Mouse (Mus musculus) myocyte (in vitro differentiated cells): ENCODE results near the gene Dmkn. TPM values are rescaled to one million over a fixed set of nuclear protein-coding genes. Genes with fewer than 3 reads are reported as not detected.

Experiments used
- H3K27me3 ChIP-seq: one replicate; pipeline ENCODE4 v1.6.1; 2011; ENCODE audit not compliant: control insufficient read depth, insufficient read depth, insufficient read length
- H3K36me3 ChIP-seq: one replicate; pipeline ENCODE4 v1.6.1; 2011; ENCODE audit not compliant: control insufficient read depth, insufficient read depth
- H3K4me2 ChIP-seq: one replicate; pipeline ENCODE4 v1.6.1; 2011; ENCODE audit warnings: low read depth, control low read depth
- H3K4me3 ChIP-seq: one replicate; pipeline ENCODE4 v1.5.1; 2011; ENCODE audit warnings: mild to moderate bottlenecking, control low read depth, moderate library complexity
- H3K79me2 ChIP-seq: one replicate; pipeline ENCODE4 v1.6.1; 2011; ENCODE audit not compliant: control insufficient read depth, insufficient read depth
- H3ac ChIP-seq: one replicate; pipeline ENCODE4 v1.6.1; 2011; ENCODE audit not compliant: control insufficient read depth, insufficient read length
- CEBPB ChIP-seq: IDR thresholded peaks from 2 replicates; pipeline ENCODE4 v1.6.1; 2011; ENCODE audit warnings: mild to moderate bottlenecking, moderate library complexity; ENCODE audit not compliant: poor library complexity, insufficient read depth, severe bottlenecking
- E2F4 ChIP-seq: IDR thresholded peaks from one replicate; pipeline ENCODE4 v1.6.1; 2011; ENCODE audit warnings: mild to moderate bottlenecking, control low read depth, moderate library complexity; ENCODE audit not compliant: insufficient read depth
- MAX ChIP-seq: IDR thresholded peaks from one replicate; pipeline ENCODE4 v1.6.1; 2011; ENCODE audit warnings: low read depth, mild to moderate bottlenecking, control low read depth
- MYOD1 ChIP-seq, 3 experiments: IDR thresholded peaks; one replicate each; pipeline ENCODE4 v1.6.1; 2011; ENCODE audit warnings: control low read depth in 2 of 3, low read depth in 2 of 3, mild to moderate bottlenecking in 2 of 3, moderate library complexity in 1 of 3; ENCODE audit not compliant: insufficient read length in 2 of 3, control insufficient read depth in 1 of 3
- MYOG ChIP-seq, 3 experiments: IDR thresholded peaks; one replicate each; pipeline ENCODE4 v1.6.1; 2011; ENCODE audit warnings: control low read depth in 2 of 3, low read depth in 2 of 3, mild to moderate bottlenecking in 2 of 3; ENCODE audit not compliant: insufficient read length in 2 of 3, control insufficient read depth in 1 of 3, insufficient read depth in 1 of 3
- POLR2A ChIP-seq: IDR thresholded peaks from one replicate; pipeline ENCODE4 v1.6.1; 2011; ENCODE audit warnings: low read depth, mild to moderate bottlenecking, control low read depth, moderate library complexity; ENCODE audit not compliant: insufficient read length
- POLR2AphosphoS2 ChIP-seq: IDR thresholded peaks from one replicate; pipeline ENCODE4 v1.6.1; 2011; ENCODE audit warnings: low read depth, control low read depth; ENCODE audit not compliant: insufficient read length
- REST ChIP-seq: IDR thresholded peaks from one replicate; pipeline ENCODE4 v1.6.1; 2011; ENCODE audit warnings: mild to moderate bottlenecking, control low read depth, moderate library complexity; ENCODE audit not compliant: insufficient read depth, insufficient read length
- SRF ChIP-seq: IDR thresholded peaks from one replicate; pipeline ENCODE4 v1.6.1; 2011; ENCODE audit warnings: low read depth; ENCODE audit not compliant: control insufficient read depth, insufficient read length
- TCF12 ChIP-seq: IDR thresholded peaks from one replicate; pipeline ENCODE4 v1.6.1; 2011; ENCODE audit warnings: mild to moderate bottlenecking, control low read depth; ENCODE audit not compliant: poor library complexity, insufficient read depth, severe bottlenecking
- TCF3 ChIP-seq: IDR thresholded peaks from one replicate; pipeline ENCODE4 v1.6.1; 2011; ENCODE audit warnings: low read depth, control low read depth; ENCODE audit not compliant: insufficient read length
- USF1 ChIP-seq: IDR thresholded peaks from one replicate; pipeline ENCODE4 v1.6.1; 2011; ENCODE audit warnings: low read depth, mild to moderate bottlenecking, control low read depth, moderate library complexity
- polyA plus RNA-seq: library from polyadenylated mRNA; unstranded; fragments of >200 nt; fragmentation: generic; extraction: Trizol; gene quantifications from one replicate; pipeline ENCODE4 v1.2.1, GENCODE M21; 2012; ENCODE audit warnings: missing spikeins

The Dmkn gene
- polyA plus RNA-seq, 1 experiment = not detected

GRCm38 (mm10) chr7:30794921-30795320, 31.4 kb downstream of the Dmkn start:
- no peaks in the 10 kb centered on the region for H3K79me2 ChIP-seq
- TF ChIP-seq TCF3 = no peak
- no peak for TF ChIP-seq POLR2AphosphoS2
- TF ChIP-seq TCF12 = no peak
- TF ChIP-seq E2F4 = no peak
- TF ChIP-seq CEBPB = no peak
- TF ChIP-seq USF1 = no peak
- no peak for TF ChIP-seq MYOD1 (IDR thresholded peaks at IDR 0.05; ENCODE audit: control insufficient read depth in 1 of 3, insufficient read length in 2 of 3, low read depth in 2 of 3)
- TF ChIP-seq MAX = no peak
- no peak for TF ChIP-seq MYOG (IDR thresholded peaks at IDR 0.05; ENCODE audit: control insufficient read depth in 1 of 3, insufficient read depth in 1 of 3, insufficient read length in 2 of 3, low read depth in 2 of 3)
- no peak for TF ChIP-seq SRF
- no peak for TF ChIP-seq REST
- no peak for TF ChIP-seq POLR2A
- H3K27me3 ChIP-seq = no peaks in the 10 kb centered on the region
- no peaks in the 10 kb centered on the region for H3K36me3 ChIP-seq
- no peak overlapping the region for H3K4me3 ChIP-seq
- no peak overlapping the region for H3K4me2 ChIP-seq
- H3ac ChIP-seq = no peak overlapping the region

- no peaks in the 10 kb centered on the region for H3K79me2 ChIP-seq
- no peaks in the 10 kb centered on the region for H3K36me3 ChIP-seq
- no peak overlapping the region for H3ac ChIP-seq
- no peak for TF ChIP-seq CEBPB
- no peak for TF ChIP-seq MYOG (IDR thresholded peaks at IDR 0.05; ENCODE audit: control insufficient read depth in 1 of 3, insufficient read depth in 1 of 3, insufficient read length in 2 of 3, low read depth in 2 of 3)
- TF ChIP-seq E2F4 = no peak
- no peak for TF ChIP-seq TCF12
- TF ChIP-seq REST = no peak
- no peak for TF ChIP-seq POLR2A
- no peak for TF ChIP-seq MYOD1 (IDR thresholded peaks at IDR 0.05; ENCODE audit: control insufficient read depth in 1 of 3, insufficient read length in 2 of 3, low read depth in 2 of 3)
- no peak for TF ChIP-seq POLR2AphosphoS2
- no peak for TF ChIP-seq USF1
- no peak for TF ChIP-seq MAX
- no peak for TF ChIP-seq SRF
- no peak for TF ChIP-seq TCF3
- no peak overlapping the region for H3K4me2 ChIP-seq
- no peaks in the 10 kb centered on the region for H3K27me3 ChIP-seq
- no peak overlapping the region for H3K4me3 ChIP-seq
Measured at GRCm38 (mm10) chr7:30796790-30797189, 33.2 kb downstream of the Dmkn start.

GRCm38 (mm10) chr7:30800653-30801052, 37.1 kb downstream of the Dmkn start:
- Histone ChIP-seq H3K36me3 (no peaks in the 10 kb centered on the region), H3K4me2 (no peak overlapping the region), H3K79me2 (no peaks in the 10 kb centered on the region), H3K4me3 (no peak overlapping the region), H3ac (no peak overlapping the region), H3K27me3 (no peaks in the 10 kb centered on the region)
- TF ChIP-seq REST = no peak
- TF ChIP-seq SRF = no peak
- no peak for TF ChIP-seq E2F4
- no peak for TF ChIP-seq MYOG (IDR thresholded peaks at IDR 0.05; ENCODE audit: control insufficient read depth in 1 of 3, insufficient read depth in 1 of 3, insufficient read length in 2 of 3, low read depth in 2 of 3)
- no peak for TF ChIP-seq POLR2AphosphoS2
- TF ChIP-seq TCF3 = no peak
- no peak for TF ChIP-seq MAX
- no peak for TF ChIP-seq CEBPB
- no peak for TF ChIP-seq MYOD1 (IDR thresholded peaks at IDR 0.05; ENCODE audit: control insufficient read depth in 1 of 3, insufficient read length in 2 of 3, low read depth in 2 of 3)

GRCm38 (mm10) chr7:30803256-30803655, 39.7 kb downstream of the Dmkn start:
- H3K4me2 ChIP-seq = no peak overlapping the region
- no peak overlapping the region for H3ac ChIP-seq
- H3K27me3 ChIP-seq = no peaks in the 10 kb centered on the region
- H3K36me3 ChIP-seq = no peaks in the 10 kb centered on the region
- no peaks in the 10 kb centered on the region for H3K79me2 ChIP-seq
- no peak overlapping the region for H3K4me3 ChIP-seq
- TF ChIP-seq MYOG (IDR thresholded peaks at IDR 0.05; ENCODE audit: control insufficient read depth in 1 of 3, insufficient read depth in 1 of 3, insufficient read length in 2 of 3, low read depth in 2 of 3) = no peak
- no peak for TF ChIP-seq MYOD1 (IDR thresholded peaks at IDR 0.05; ENCODE audit: control insufficient read depth in 1 of 3, insufficient read length in 2 of 3, low read depth in 2 of 3)
- no peak for TF ChIP-seq TCF3
- no peak for TF ChIP-seq POLR2A
- no peak for TF ChIP-seq POLR2AphosphoS2
- no peak for TF ChIP-seq TCF12
- TF ChIP-seq USF1 = no peak
- no peak for TF ChIP-seq CEBPB
- no peak for TF ChIP-seq REST
- TF ChIP-seq E2F4 = no peak
- TF ChIP-seq MAX = no peak
- TF ChIP-seq SRF = no peak
